Mouse (Mus musculus) kidney, embryonic 15.5 days (tissue): ENCODE measurements around the gene Usp25. TPM values are rescaled to one million over a fixed set of nuclear protein-coding genes. Genes with fewer than 3 reads are reported as not detected.

ENCODE experiments used
- ATAC-seq: fragments of 200-750 bp; cut with Nextera tagmentation; replicated peaks from 2 replicates; pipeline ENCODE4 v1.8.0; 2017; ENCODE audit warnings: moderate TSS enrichment; ENCODE audit not compliant: low FRiP score
- H3K27ac ChIP-seq: fragments of 300-500 bp; sonication (generic); 2 replicates; pipeline ENCODE4 v1.5.1; 2015; ENCODE audit warnings: mild to moderate bottlenecking, inconsistent platforms
- H3K27me3 ChIP-seq: fragments of 300-500 bp; sonication (generic); 2 replicates; pipeline ENCODE4 v1.6.1; 2015; ENCODE audit warnings: inconsistent platforms
- H3K36me3 ChIP-seq: fragments of 300-500 bp; sonication (generic); 2 replicates; pipeline ENCODE4 v1.6.1; 2015; ENCODE audit warnings: inconsistent platforms
- H3K4me1 ChIP-seq: fragments of 300-500 bp; sonication (generic); 2 replicates; pipeline ENCODE4 v1.6.1; 2015; ENCODE audit warnings: inconsistent platforms
- H3K4me2 ChIP-seq: fragments of 300-500 bp; sonication (generic); 2 replicates; pipeline ENCODE4 v1.6.1; 2015; ENCODE audit warnings: moderate library complexity, mild to moderate bottlenecking, inconsistent platforms
- H3K4me3 ChIP-seq: fragments of 300-500 bp; sonication (generic); replicated peaks from 2 replicates; pipeline ENCODE4 v1.5.1; 2015; ENCODE audit warnings: mild to moderate bottlenecking, inconsistent platforms
- H3K9ac ChIP-seq: fragments of 300-500 bp; sonication (generic); 2 replicates; pipeline ENCODE4 v1.6.1; 2015; ENCODE audit warnings: mild to moderate bottlenecking, inconsistent platforms
- H3K9me3 ChIP-seq: fragments of 300-500 bp; sonication (generic); replicated peaks from 2 replicates; pipeline ENCODE4 v1.6.1; 2016; ENCODE audit warnings: inconsistent platforms
- WGBS: fragments of 180-500 bp; shearing (Covaris S2); methylation state at CpG from one replicate; pipeline ENCODE4 v1.1.7; 2015; ENCODE audit warnings: mixed read lengths; 5-methylcytosine and 5-hydroxymethylcytosine counted together
- polyA plus RNA-seq: library from polyadenylated mRNA; unstranded; fragments of >200 nt; fragmentation: Nextera tagmentation; extraction: Ambion mirVana; gene quantifications from 2 replicates; pipeline ENCODE4 v1.2.1, GENCODE M21; 2015

Usp25 gene
- polyA plus RNA-seq, 1 experiment from 2014 or later, result 21.3 TPM

DNA sequence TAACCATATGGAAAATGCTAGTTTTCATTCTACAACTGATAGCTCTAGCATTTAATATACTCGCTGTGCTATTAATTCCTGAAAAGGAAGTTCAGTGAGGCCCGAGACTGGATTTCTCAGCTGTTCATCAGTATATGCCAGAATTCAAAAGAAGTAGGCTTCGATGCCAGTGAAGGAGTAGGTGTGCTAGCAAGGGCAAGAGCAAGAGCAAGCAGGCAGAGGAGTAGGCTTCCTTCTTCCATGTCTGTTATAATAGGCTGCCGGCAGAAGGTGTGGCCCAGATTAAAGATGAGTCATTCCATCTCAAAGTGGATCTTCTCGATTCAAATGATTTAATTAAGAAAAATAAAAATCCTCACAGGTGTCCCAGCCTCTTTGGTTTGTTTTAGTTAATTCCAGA is 30.0 kb downstream of the Usp25 start:
- no peak overlapping the region for H3K9ac ChIP-seq
- no peaks in the 10 kb centered on the region for H3K27me3 ChIP-seq
- ATAC-seq, result no peak
- H3K9me3 ChIP-seq, result no peaks in the 10 kb centered on the region
- 91% methylated on average over 5 of the region's 5 CpGs for WGBS
- H3K4me2 ChIP-seq, result no peak overlapping the region
- H3K4me3 ChIP-seq, result no peak overlapping the region
- 0 out of 2 replicates have a peak, but pooled peaks cover 2% of the 10 kb centered on the region for H3K4me1 ChIP-seq
- H3K27ac ChIP-seq, result no peak overlapping the region
- peaks cover 21% of the 10 kb centered on the region for H3K36me3 ChIP-seq

DNA sequence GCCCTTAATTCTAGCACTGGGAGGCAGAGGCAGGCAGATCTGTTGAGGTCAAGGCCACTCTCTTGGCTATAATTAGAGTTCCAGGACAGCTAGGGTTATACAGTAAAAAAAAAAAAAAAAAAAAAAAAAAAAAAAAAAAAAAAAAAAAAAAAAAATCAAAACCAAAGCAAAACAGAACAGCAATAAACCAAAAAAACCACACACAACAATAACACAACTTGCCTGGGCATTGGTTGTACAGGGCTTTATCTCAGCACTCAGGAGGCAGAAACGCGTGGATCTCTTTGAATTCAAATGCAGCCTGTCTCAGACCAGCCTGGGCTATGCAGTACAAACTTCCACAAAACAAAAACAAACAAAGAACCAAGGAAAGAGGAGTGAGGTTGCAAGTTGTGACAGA is 40.7 kb downstream of the Usp25 start:
- 94% methylated on average over 2 of the region's 2 CpGs for WGBS
- no peak overlapping the region for H3K27ac ChIP-seq

DNA sequence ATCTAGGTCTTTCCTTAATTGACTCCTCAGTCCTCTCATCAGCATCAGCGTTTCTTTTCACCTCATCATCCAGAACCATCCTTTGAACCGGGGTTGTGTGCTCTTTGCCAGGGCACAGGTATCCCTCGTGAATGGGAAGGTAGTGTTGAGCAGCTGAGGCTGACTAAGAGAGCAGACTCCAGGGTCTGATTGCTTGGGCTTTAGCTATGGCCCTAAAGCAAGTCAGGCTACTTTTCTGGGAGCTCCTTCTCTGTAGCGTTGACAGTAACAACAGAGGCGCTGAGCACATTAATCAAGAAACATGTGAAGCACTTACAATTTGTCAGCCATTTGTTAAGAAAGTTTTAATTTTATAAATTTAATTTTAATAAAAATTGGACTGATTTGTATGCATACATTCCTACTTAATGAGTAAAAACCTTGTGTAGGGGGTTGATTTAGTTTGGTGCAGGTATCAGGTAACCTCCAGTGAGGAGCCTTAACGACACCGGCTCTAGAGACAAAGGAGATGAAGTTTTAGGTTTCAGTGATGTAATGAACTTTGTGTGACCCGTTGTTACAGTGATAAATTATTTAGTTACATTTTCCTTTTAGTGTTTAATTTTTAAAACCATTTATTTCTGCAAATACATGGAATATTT is 42.1 kb downstream of the Usp25 start:
- no peak overlapping the region for H3K4me2 ChIP-seq
- peaks cover 32% of the 10 kb centered on the region for H3K36me3 ChIP-seq
- H3K9ac ChIP-seq, result no peak overlapping the region
- H3K27ac ChIP-seq, result peak overlapping the region; percentile 54; the same call in 1 of the 2 replicates
- 36% methylated on average over 8 of the region's 8 CpGs for WGBS
- peak; percentile 90 for ATAC-seq
- no peak overlapping the region for H3K4me3 ChIP-seq
- no peaks in the 10 kb centered on the region for H3K4me1 ChIP-seq
- no peaks in the 10 kb centered on the region for H3K9me3 ChIP-seq
- no peaks in the 10 kb centered on the region for H3K27me3 ChIP-seq

More for the DNA sequence above, 40.7 kb downstream of the Usp25 start:
- Histone ChIP-seq H3K27me3 (no peaks in the 10 kb centered on the region), H3K4me3 (no peak overlapping the region), H3K9me3 (no peaks in the 10 kb centered on the region), H3K4me1 (no peaks in the 10 kb centered on the region), H3K9ac (no peak overlapping the region), H3K4me2 (no peak overlapping the region), H3K36me3 (peaks cover 34% of the 10 kb centered on the region)
- ATAC-seq, result no peak

DNA sequence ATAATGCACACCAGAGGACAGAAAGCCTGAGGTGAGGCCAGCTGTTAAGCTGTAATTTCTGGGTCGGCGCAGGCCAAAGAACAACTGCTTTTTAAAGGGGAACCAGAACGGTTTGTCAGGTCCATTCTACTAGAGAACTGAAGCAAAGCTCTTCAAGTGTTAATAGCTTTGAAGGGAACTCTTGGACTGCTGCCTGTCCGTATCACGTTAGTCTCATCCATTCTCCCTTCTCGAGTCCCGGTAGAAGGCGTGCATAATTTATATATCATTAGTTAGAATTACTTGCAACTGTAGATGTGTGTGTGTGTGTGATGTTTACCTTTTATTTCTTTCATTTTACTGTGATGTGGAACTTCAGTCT is 42.6 kb downstream of the Usp25 start:
- no peak overlapping the region for H3K4me3 ChIP-seq
- no peaks in the 10 kb centered on the region for H3K4me1 ChIP-seq
- H3K27me3 ChIP-seq, result no peaks in the 10 kb centered on the region
- no peak overlapping the region for H3K9ac ChIP-seq
- peak overlapping the region; percentile 54; the same call in 1 of the 2 replicates for H3K27ac ChIP-seq
- H3K9me3 ChIP-seq, result no peaks in the 10 kb centered on the region
- WGBS, result 27% methylated on average over 8 of the region's 8 CpGs
- peak; percentile 69 for ATAC-seq
- peaks cover 29% of the 10 kb centered on the region for H3K36me3 ChIP-seq
- no peak overlapping the region for H3K4me2 ChIP-seq

DNA sequence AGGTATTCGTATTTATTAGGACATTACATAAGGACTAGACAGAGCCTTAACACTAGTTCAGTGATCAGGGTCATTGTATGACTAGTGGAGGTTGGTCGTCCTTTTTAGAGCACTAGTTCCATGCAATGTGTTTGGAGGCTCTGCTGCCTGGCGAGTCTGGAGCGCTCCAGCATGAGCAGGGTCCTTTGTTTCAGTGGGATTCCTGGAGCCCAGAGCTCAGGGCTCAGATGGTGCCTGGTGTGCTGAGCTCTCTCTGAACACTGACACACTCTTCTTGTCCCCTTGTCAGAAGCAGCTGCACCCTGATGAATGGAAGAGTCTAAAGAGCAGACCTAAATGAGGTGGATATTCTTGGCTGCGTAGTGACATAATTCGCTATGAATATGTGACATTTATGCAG is 45.1 kb downstream of the Usp25 start:
- no peak for ATAC-seq
- WGBS, result 91% methylated on average over 6 of the region's 6 CpGs
- peaks cover 33% of the 10 kb centered on the region for H3K36me3 ChIP-seq
- H3K4me1 ChIP-seq, result no peaks in the 10 kb centered on the region
- H3K27ac ChIP-seq, result no peak overlapping the region
- no peak overlapping the region for H3K4me3 ChIP-seq
- H3K4me2 ChIP-seq, result no peak overlapping the region
- no peak overlapping the region for H3K9ac ChIP-seq
- H3K27me3 ChIP-seq, result no peaks in the 10 kb centered on the region
- H3K9me3 ChIP-seq, result no peaks in the 10 kb centered on the region

DNA sequence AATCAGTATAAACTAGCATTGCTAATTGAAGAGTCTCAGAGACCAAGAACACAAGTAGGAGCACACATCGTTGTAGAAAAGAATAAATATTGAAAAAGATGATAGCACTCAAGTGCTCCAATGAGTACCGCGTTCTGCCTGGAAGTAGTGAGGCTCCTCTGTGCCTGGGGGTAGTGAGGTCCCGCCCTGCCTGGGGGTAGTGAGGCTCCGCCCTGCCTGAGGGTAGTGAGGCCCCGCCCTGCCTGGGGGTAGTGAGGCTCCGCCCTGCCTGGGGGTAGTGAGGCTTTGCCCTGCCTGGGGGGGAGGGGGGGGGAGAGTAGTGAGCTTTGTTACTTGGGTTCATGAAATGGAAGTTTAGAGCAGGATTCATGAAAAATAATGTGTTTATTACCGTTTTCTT is 46.7 kb downstream of the Usp25 start:
- Histone ChIP-seq H3K9ac (no peak overlapping the region), H3K4me1 (no peaks in the 10 kb centered on the region), H3K4me3 (no peak overlapping the region), H3K9me3 (no peaks in the 10 kb centered on the region), H3K27me3 (no peaks in the 10 kb centered on the region), H3K27ac (no peak overlapping the region), H3K4me2 (no peak overlapping the region), H3K36me3 (peaks cover 42% of the 10 kb centered on the region)
- no peak for ATAC-seq
- WGBS, result 92% methylated on average over 8 of the region's 8 CpGs

DNA sequence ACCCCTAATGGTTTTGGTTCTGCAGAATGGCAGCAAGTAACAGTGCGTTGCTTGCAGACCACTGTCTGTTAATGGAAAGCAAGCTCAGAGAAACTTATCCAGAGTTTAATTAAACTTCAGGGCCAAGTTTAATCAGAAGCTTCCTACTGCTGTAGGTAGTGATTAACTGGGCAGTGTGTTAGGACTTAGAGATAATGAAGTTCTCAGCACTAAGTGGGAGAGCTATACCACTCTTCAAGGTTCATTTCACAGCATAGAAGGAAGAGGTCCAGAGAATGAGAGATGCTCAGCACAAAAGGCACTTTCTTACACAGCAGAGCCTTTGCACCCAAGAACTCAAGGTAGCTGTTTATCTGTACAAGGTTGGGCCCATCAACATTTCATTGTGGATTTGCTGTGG is 50.4 kb downstream of the Usp25 start:
- Histone ChIP-seq H3K4me2 (no peak overlapping the region), H3K27ac (no peak overlapping the region), H3K4me3 (no peak overlapping the region), H3K4me1 (no peaks in the 10 kb centered on the region), H3K36me3 (peaks cover 64% of the 10 kb centered on the region), H3K9me3 (no peaks in the 10 kb centered on the region), H3K9ac (no peak overlapping the region), H3K27me3 (no peaks in the 10 kb centered on the region)
- peak; percentile 90 for ATAC-seq
- WGBS, result 89% methylated on average over 1 of the region's 1 CpGs

DNA sequence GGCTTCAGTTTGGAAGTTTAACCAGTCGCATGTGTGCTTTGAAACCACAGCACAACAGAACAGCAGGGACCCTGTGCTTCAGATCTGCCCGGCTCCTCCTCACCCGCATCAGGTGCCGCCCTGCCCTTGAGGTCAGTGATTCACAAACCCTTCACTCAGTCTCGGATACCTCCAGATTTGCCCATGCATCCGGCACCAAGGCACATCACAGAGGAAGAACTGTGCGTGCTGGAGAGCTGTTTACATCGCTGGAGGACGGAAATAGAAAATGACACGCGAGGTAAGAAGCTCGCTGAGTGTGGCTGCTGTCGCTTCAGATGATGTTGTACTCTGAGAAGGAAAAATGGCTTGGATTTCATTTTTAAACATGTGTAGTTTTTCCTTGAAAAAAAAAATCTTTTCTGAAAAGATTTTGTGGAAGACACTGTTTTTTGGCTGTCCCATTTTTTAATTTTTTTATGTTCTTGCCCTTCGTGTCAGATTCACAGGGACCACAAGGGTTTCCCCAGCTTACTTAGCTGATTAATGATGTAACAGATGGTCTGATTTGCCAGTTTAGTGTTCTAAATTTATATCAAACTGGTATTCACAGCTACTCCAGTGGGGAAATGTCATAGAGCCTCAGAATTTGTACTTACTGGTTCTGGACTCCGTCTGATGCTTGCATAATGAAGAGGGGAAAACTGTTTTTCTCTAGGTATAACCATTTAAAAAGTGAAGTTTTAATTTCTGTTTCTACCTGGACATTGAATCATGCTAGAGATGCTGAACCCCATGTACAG is 63.6 kb downstream of the Usp25 start:
- Histone ChIP-seq H3K4me2 (no peak overlapping the region), H3K4me1 (no peaks in the 10 kb centered on the region), H3K27me3 (no peaks in the 10 kb centered on the region), H3K4me3 (no peak overlapping the region), H3K9ac (no peak overlapping the region), H3K27ac (no peak overlapping the region), H3K9me3 (no peaks in the 10 kb centered on the region), H3K36me3 (peaks cover 69% of the 10 kb centered on the region)
- no peak for ATAC-seq
- 83% methylated on average over 15 of the region's 15 CpGs for WGBS

DNA sequence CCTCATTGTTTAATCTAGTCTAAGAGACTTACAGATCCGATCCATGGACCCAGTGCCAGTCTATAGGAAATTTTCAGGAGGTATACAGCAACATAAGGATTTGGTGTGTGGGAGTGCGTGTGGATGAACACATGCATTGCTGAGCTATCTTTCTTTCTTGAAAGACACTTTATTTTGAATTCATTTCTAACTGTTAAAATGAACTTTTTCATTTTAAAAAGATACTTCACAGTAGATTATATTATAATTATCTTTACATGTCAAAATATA is 64.2 kb downstream of the Usp25 start:
- 93% methylated on average over 2 of the region's 2 CpGs for WGBS
- Histone ChIP-seq H3K36me3 (peaks cover 65% of the 10 kb centered on the region), H3K27ac (no peak overlapping the region), H3K27me3 (no peaks in the 10 kb centered on the region), H3K4me2 (no peak overlapping the region), H3K4me3 (no peak overlapping the region), H3K9ac (no peak overlapping the region), H3K4me1 (no peaks in the 10 kb centered on the region), H3K9me3 (no peaks in the 10 kb centered on the region)
- no peak for ATAC-seq

DNA sequence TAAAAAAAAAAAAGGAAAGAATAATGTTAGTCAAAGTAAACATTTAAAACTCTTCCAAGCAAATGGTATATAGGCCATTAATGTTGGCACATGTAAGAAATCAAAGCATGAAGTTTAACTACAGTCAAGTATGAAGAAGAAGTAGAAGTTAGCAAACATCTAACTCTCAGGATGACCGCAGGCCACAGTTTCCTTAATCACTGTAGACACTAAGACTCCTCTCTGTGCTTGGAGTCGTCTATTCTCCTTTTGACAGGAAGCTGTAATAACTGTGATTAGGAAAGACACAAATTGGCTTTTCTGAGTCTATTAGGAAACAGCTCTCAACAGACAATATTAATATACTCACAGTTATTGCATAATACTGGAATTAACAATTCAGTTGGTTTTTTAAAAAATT is 70.6 kb downstream of the Usp25 start:
- no peaks in the 10 kb centered on the region for H3K27me3 ChIP-seq
- WGBS, result 79% methylated on average over 2 of the region's 2 CpGs
- H3K4me3 ChIP-seq, result no peak overlapping the region
- no peak for ATAC-seq
- no peak overlapping the region for H3K4me2 ChIP-seq
- H3K36me3 ChIP-seq, result peaks cover 57% of the 10 kb centered on the region
- H3K9ac ChIP-seq, result no peak overlapping the region
- no peak overlapping the region for H3K27ac ChIP-seq
- no peaks in the 10 kb centered on the region for H3K4me1 ChIP-seq
- no peaks in the 10 kb centered on the region for H3K9me3 ChIP-seq

DNA sequence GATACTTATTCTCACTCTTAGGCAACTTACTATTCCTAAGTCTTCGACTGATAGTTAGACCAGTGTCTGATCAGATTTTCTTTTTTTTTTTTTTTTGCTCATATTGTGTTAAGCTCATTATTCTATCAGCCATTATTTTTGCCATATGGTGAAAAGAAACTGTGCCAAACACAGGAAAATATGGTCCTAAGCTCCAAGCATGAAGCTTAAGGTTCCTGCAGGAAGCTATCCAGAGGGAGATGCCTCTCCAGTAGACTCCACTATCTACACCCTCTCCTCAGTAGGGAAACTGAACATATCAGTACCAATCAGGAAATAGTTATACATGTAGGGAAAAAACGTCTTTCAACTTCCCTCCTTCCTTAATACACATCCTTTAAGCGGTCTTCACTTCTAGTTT is 76.3 kb downstream of the Usp25 start:
- Histone ChIP-seq H3K27me3 (no peaks in the 10 kb centered on the region), H3K4me3 (no peak overlapping the region), H3K4me1 (no peaks in the 10 kb centered on the region), H3K27ac (no peak overlapping the region), H3K9ac (no peak overlapping the region), H3K9me3 (no peaks in the 10 kb centered on the region), H3K36me3 (peaks cover 58% of the 10 kb centered on the region), H3K4me2 (no peak overlapping the region)
- no peak for ATAC-seq
- 84% methylated on average over 3 of the region's 3 CpGs for WGBS

DNA sequence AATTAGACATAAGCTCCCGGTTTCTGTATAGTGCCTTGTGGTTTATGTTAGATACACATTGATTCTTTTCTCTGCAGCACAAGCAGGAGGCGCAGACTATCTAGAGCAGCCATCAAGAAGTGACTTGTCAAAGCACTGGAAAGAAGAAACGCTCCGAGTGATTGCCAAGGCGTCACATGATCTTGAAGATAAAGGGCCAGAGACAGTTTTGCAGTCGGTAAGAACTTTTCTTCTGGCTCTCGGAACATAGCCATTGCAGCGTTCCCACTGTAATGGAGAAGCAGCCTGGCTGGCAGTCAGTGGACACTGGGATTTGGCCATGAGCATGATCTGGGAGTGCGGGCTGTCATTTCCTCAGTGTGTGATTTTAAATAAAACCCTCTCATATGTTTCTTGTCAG is 80.0 kb downstream of the Usp25 start:
- no peaks in the 10 kb centered on the region for H3K27me3 ChIP-seq
- WGBS, result 82% methylated on average over 9 of the region's 9 CpGs
- H3K9ac ChIP-seq, result no peak overlapping the region
- ATAC-seq, result no peak
- no peak overlapping the region for H3K27ac ChIP-seq
- peaks cover 56% of the 10 kb centered on the region for H3K36me3 ChIP-seq
- no peaks in the 10 kb centered on the region for H3K4me1 ChIP-seq
- H3K9me3 ChIP-seq, result no peaks in the 10 kb centered on the region
- no peak overlapping the region for H3K4me3 ChIP-seq
- H3K4me2 ChIP-seq, result no peak overlapping the region
